Mouse (Mus musculus) megakaryocyte, embryonic 14.5 days (primary cell): ENCODE data around the gene Ghr. TPM values are rescaled to one million over a fixed set of nuclear protein-coding genes. Genes with fewer than 3 reads are reported as not detected.
A peak's percentile ranks its signal among the peaks of the same experiment; 100 is the strongest.

Experiments used
- H3K27me3 ChIP-seq: replicated peaks from 2 replicates; pipeline ENCODE3; 2012; ENCODE audit warnings: inconsistent platforms
- H3K36me3 ChIP-seq: replicated peaks from 2 replicates; pipeline ENCODE3; 2012; ENCODE audit warnings: low read length, inconsistent platforms, mixed read lengths
- H3K4me1 ChIP-seq: 2 replicates; pipeline ENCODE4 v1.6.1; 2012; ENCODE audit warnings: inconsistent platforms
- H3K4me3 ChIP-seq: replicated peaks from 2 replicates; pipeline ENCODE3; 2012; ENCODE audit warnings: moderate library complexity, mild to moderate bottlenecking, inconsistent platforms
- H3K9me3 ChIP-seq: 2 replicates; pipeline ENCODE4 v1.6.1; 2012; ENCODE audit warnings: inconsistent platforms
- FLI1 ChIP-seq: IDR thresholded peaks from 2 replicates; pipeline ENCODE4 v1.6.1; 2012; ENCODE audit warnings: low read length, inconsistent platforms, mixed read lengths
- GATA1 ChIP-seq: IDR thresholded peaks from 3 replicates; pipeline ENCODE4 v1.6.1; 2012; ENCODE audit warnings: mixed read lengths, low read length, inconsistent platforms, borderline replicate concordance
- polyA plus RNA-seq: library from polyadenylated mRNA; stranded (reverse); fragments of >175 nt; gene quantifications from 2 replicates; pipeline ENCODE4 v1.2.3, GENCODE M21; 2012; ENCODE audit warnings: low replicate concordance; ENCODE audit not compliant: insufficient read depth

Gene Ghr
- polyA plus RNA-seq = 0.16 and 1.1 TPM in 2 replicates

DNA sequence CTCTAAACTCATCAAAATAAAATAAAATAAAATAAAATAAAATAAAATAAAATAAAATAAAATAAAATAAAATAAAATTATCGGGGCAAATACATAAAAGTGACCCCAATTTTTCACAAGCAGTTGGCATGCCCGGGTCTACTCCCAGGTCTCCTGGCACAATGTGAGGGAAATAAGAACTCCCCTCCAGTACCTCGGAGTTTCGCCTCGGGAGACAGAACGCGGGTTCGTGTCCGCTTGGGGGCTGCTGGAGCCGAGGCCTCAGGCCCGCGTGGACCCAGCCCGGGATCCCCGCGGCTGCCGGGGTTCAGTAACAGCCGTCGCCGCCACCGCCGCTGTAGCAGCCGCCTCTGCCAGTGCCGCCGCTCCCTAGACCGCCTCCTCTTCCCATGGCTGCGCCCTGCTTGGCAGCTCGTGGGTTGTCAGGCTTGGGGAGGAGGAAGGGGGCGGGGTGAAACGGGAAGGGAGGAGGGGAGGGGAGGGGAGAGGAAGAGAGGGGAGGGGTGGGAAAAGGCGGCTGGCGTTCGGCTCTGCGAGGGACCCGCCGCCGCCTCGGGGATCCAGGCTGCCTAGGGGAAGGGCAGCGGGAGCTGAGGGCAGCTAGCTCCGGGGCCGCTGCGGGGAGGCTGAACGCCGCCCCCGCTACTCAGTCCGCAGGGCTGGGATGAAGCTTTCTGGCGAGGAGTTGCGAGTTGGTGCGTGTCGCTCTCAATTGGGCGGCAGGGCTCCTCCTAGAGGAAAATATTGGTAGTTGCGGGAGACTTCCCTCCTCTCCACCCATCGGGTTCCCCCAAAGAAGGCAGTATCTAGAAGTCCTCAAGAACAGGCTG, at the start of gene Ghr:
Gene Ghr (minus strand): TSS at position 686 of the 830 bp plus-strand sequence.
- H3K27me3 ChIP-seq = peaks cover 17% of the 10 kb centered on the region
- H3K4me1 ChIP-seq = peaks cover 16% of the 10 kb centered on the region
- H3K4me3 ChIP-seq = peak within 1 kb of the TSS; percentile 93
- no peak for TF ChIP-seq FLI1
- no peak for TF ChIP-seq GATA1
- no peaks in the 10 kb centered on the region for H3K9me3 ChIP-seq
- no peaks in the 10 kb centered on the region for H3K36me3 ChIP-seq

DNA sequence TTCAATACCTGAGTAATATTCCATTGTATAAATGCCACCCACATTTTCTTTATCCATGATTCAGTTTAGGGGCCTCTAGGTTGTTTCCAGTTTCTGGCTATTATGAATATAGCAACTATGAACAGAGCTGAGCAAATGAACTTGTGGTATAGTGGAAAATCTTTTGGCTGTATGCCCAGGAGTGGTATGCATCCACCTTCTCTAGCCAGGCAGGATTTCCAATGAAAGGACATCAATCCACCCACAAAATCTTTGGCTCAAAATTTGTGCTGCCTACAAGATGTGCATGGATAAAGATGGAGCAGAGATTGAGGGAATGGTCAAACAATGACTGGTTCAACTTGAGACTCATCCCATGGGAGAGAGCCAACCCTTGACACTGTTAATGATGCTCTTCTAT, 39.5 kb upstream of the Ghr start:
- Histone ChIP-seq H3K36me3 (no peaks in the 10 kb centered on the region), H3K4me3 (no peak overlapping the region), H3K9me3 (no peaks in the 10 kb centered on the region), H3K27me3 (no peaks in the 10 kb centered on the region), H3K4me1 (no peaks in the 10 kb centered on the region)
- no peak for TF ChIP-seq GATA1
- no peak for TF ChIP-seq FLI1

DNA sequence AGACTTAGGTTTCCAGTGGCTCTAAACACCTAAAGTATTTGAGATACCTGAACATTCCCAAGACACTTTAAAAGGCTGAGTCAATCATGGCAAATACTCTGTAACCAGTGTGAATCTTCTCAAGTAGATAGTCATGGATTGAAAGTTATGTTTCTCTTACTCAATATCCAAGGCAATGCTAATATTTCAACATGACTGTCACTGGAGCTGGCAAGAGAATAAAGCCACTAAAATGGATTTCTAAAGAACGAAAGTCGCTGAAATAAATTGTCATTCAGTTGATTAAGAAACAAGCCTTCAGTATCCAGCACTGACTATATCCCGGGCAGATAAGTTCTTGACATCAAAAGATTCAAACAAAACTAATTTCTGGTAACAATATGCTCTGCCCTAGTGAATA, 37.1 kb upstream of the Ghr start:
- TF ChIP-seq FLI1 (no peak), GATA1 (no peak)
- Histone ChIP-seq H3K4me3 (no peak overlapping the region), H3K36me3 (no peaks in the 10 kb centered on the region), H3K9me3 (no peaks in the 10 kb centered on the region), H3K27me3 (no peaks in the 10 kb centered on the region), H3K4me1 (no peaks in the 10 kb centered on the region)

DNA sequence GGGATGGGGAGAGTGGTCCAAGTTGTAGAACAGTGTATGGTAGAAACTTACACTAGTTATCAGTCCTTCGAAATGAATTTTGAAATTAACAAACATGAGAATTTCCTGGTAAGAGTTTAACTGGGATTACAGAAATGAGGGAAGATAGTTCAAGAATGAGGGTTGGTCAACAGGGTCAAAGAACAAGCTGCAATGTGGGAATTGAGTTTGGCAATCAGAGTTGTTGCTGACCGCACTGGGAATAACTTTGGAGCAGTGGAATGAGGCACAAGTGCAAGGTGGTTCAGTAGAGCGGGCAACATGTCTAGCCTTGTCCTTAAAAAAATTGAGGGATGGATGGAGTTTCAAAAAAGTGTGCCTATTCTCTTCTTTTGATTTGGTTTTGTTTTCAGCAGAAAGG, 35.0 kb upstream of the Ghr start:
- no peaks in the 10 kb centered on the region for H3K36me3 ChIP-seq
- H3K9me3 ChIP-seq = no peaks in the 10 kb centered on the region
- H3K4me1 ChIP-seq = no peaks in the 10 kb centered on the region
- no peak for TF ChIP-seq FLI1
- no peak for TF ChIP-seq GATA1
- H3K4me3 ChIP-seq = no peak overlapping the region
- H3K27me3 ChIP-seq = no peaks in the 10 kb centered on the region

DNA sequence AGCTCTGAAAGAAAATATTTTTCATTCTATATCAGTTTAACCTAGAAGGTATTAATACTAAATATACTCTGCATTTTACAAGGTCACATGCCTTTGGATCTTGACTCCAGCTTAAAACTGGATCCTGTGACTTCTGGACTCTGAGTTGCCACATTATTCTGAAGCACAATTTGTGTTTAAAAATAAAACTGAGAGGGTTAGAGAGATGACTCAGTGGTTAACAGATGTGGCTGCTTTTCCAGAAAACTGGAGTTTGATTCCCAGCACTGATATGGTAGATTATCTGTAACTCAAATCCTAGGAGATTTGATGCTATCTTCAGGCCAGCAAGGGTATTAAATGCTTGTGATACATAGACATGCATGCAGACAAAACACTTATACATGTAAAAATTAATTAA, 28.7 kb upstream of the Ghr start:
- Histone ChIP-seq H3K4me3 (no peak overlapping the region), H3K27me3 (no peaks in the 10 kb centered on the region), H3K9me3 (no peaks in the 10 kb centered on the region), H3K4me1 (no peaks in the 10 kb centered on the region), H3K36me3 (no peaks in the 10 kb centered on the region)
- TF ChIP-seq FLI1 (no peak), GATA1 (no peak)

DNA sequence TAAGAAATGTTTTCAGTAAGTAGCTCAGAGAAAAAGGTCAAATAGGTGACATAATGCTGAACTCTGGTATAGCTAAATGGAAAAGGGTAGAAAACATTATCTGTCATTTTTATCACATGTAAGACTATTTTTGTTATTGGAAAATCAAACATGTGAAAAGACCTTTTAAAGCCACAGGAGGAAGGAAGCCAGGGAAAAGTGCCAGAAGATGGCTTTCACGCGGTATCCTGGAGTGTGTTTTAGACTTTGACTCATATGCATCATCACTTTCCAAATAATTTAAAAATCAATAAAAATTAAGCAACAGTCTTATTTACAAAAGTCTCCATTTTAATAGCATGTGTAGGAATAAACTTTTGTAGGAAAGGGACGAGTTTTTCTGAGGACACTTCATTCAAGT, 24.7 kb upstream of the Ghr start:
- no peaks in the 10 kb centered on the region for H3K36me3 ChIP-seq
- H3K9me3 ChIP-seq = no peaks in the 10 kb centered on the region
- no peaks in the 10 kb centered on the region for H3K27me3 ChIP-seq
- TF ChIP-seq FLI1 (no peak), GATA1 (no peak)
- no peak overlapping the region for H3K4me3 ChIP-seq
- H3K4me1 ChIP-seq = no peaks in the 10 kb centered on the region

DNA sequence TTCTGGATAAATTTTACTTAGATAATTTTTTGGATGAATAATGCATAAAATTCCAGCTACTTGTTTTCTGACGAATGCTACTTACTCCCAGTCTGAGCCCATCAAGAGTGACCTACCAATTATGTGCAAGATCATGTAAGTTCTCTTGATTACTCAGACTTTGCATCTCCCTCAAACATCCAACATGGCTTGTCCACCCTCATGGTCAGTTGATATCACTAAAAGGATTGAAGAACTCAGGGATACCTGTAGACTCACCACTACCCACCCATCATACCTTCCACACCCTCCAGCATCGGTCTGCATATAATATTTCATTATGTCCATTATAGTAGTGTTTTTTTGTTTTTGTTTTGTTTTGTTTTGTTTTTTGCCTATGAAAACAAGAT, 18.8 kb upstream of the Ghr start:
- Histone ChIP-seq H3K36me3 (no peaks in the 10 kb centered on the region), H3K27me3 (no peaks in the 10 kb centered on the region), H3K4me3 (no peak overlapping the region), H3K9me3 (no peaks in the 10 kb centered on the region), H3K4me1 (no peaks in the 10 kb centered on the region)
- no peak for TF ChIP-seq GATA1
- TF ChIP-seq FLI1 = no peak

DNA sequence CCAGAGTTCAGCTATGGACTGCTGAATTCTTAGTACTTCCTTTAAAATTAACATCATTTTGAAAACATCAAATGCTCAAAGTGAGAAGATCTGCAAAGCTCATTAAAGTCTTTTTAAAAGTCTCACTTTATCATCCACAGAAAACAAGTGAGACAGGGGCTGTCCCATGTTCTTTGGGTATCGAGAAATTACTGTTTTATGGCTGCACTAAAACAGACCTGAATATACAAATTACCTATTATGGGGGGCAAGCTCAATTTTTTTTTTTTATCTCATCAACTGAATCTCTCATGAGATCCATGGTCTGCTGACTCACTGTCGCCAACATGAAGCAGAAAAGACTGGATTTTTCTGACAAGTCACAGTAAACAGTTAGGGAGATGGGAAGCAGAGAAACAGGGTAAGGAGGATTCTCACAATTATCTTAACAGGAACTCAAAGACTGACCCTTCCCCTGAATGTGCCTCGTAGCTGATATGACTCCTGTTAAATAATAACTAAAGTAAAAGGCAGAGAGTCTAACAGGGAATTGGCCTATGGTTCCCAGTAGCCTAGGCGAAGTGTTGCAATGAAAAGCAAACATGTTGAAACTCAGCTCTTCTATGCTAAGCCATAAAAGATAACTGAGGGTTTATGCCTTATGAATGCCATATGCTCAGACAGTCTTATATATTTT, 18.3 kb upstream of the Ghr start:
- Histone ChIP-seq H3K27me3 (no peaks in the 10 kb centered on the region), H3K4me1 (no peaks in the 10 kb centered on the region), H3K4me3 (no peak overlapping the region), H3K36me3 (no peaks in the 10 kb centered on the region), H3K9me3 (no peaks in the 10 kb centered on the region)
- TF ChIP-seq FLI1 (no peak), GATA1 (no peak)

DNA sequence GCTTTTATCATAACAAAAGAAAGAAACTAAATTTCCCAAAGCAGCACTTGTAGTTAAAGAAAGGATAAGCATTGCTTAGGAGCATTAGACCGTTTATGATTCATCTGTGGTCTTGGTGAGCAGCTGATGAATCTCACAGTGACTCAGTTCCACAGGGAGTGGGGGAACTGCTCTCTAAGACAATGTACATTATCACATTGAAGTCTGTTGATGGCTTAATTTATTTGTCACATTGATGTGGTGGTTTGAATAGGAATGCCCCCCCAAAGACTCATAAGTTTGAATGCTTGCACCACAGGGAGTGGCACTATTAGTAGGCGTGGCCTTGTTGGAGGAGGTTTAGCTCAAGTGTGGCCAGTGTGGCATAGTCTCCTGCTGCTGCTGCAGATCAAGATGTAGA, 4.6 kb upstream of the Ghr start:
- Histone ChIP-seq H3K36me3 (no peaks in the 10 kb centered on the region), H3K4me3 (no peak overlapping the region), H3K27me3 (peaks cover 5% of the 10 kb centered on the region), H3K9me3 (no peaks in the 10 kb centered on the region), H3K4me1 (peaks cover 5% of the 10 kb centered on the region)
- no peak for TF ChIP-seq GATA1
- no peak for TF ChIP-seq FLI1

DNA sequence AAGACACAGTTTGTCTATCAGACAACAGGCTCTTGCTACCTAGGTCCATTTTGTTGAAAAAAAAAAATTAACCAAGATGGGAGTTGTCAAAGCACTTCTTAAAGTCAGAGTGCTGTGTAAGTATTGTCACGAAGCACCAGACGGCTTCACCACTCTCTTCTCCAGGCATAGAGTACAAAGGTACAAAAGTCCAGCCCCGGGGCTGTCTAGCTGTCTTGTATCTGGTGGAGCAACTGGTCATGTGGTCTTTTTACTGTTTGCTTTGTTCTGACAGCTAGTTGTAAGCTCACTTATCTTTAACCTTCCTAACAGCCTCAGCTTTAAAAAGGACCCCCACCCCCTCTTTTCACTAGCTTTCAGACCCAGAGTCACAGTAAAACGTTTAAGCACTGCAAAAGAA, 1.1 kb upstream of the Ghr start:
- H3K4me1 ChIP-seq = peaks cover 16% of the 10 kb centered on the region
- no peaks in the 10 kb centered on the region for H3K9me3 ChIP-seq
- no peaks in the 10 kb centered on the region for H3K36me3 ChIP-seq
- TF ChIP-seq GATA1 (no peak), FLI1 (no peak)
- H3K4me3 ChIP-seq = no peak overlapping the region
- H3K27me3 ChIP-seq = peaks cover 17% of the 10 kb centered on the region
